Mouse (Mus musculus): Measurements from ENCODE around the gene Erg. TPM values are rescaled to one million over a fixed set of nuclear protein-coding genes. Genes with fewer than 3 reads are reported as not detected.

The Erg gene
- total RNA-seq, 2 experiments from 2014 or later: 31.8 to 32.1 TPM

GRCm38 (mm10) chr16:95490386-95490785 lies 96.0 kb downstream of the Erg start:
- intact Hi-C loops (cut with DNase I): no loop called here
- no peak for DNase-seq

- intact Hi-C loops (cut with DNase I): no loop called here
- DNase-seq: no peak
Observed at GRCm38 (mm10) chr16:95487606-95488351, 98.6 kb downstream of the Erg start.

- intact Hi-C loops (cut with DNase I): no loop called here
- no peak for DNase-seq
Observed at GRCm38 (mm10) chr16:95481176-95481575, 105.2 kb downstream of the Erg start.

GRCm38 (mm10) chr16:95478558-95478957 lies 107.8 kb downstream of the Erg start:
- intact Hi-C loops (cut with DNase I): no loop called here
- no peak for DNase-seq

- intact Hi-C loops (cut with DNase I): no loop called here
- no peak for DNase-seq
Observed at GRCm38 (mm10) chr16:95475041-95475440, 111.4 kb downstream of the Erg start.

- no peak for DNase-seq
- intact Hi-C loops (cut with DNase I): no loop called here
Observed at GRCm38 (mm10) chr16:95473946-95474345, 112.4 kb downstream of the Erg start.

GRCm38 (mm10) chr16:95472771-95473170 lies 113.6 kb downstream of the Erg start:
- intact Hi-C loops (cut with DNase I): no loop called here
- no peak for DNase-seq

GRCm38 (mm10) chr16:95469262-95470139 lies 116.9 kb downstream of the Erg start:
- DNase-seq: no peak
- intact Hi-C loops (cut with DNase I): loop anchor here (5.0 to 10.0 kb wide), 4 partner anchors 235 to 493 kb away; partner anchors contain the start of gene Ets2

- DNase-seq: no peak
- intact Hi-C loops (cut with DNase I): loop anchor here (2.0 to 10.0 kb wide), 5 partner anchors 103 to 494 kb away; partner anchors contain the start of gene Ets2
Observed at GRCm38 (mm10) chr16:95467893-95468292, 118.5 kb downstream of the Erg start.

GRCm38 (mm10) chr16:95466548-95466947 lies 119.8 kb downstream of the Erg start:
- intact Hi-C loops (cut with DNase I): loop anchor here (2.0 to 10.0 kb wide), 5 partner anchors 104 to 496 kb away; partner anchors contain the start of gene Ets2
- no peak for DNase-seq

- intact Hi-C loops (cut with DNase I): loop anchor here (2.0 to 10.0 kb wide), 6 partner anchors 116 to 498 kb away; partner anchors contain the start of gene Ets2
- DNase-seq: no peak
Observed at GRCm38 (mm10) chr16:95464609-95465008, 121.8 kb downstream of the Erg start.

GRCm38 (mm10) chr16:95463796-95464195 lies 122.6 kb downstream of the Erg start:
- no peak for DNase-seq
- intact Hi-C loops (cut with DNase I): loop anchor here (2.0 to 10.0 kb wide), 3 partner anchors 115 to 399 kb away; partner anchors contain the start of gene Ets2

- no peak for DNase-seq
- intact Hi-C loops (cut with DNase I): loop anchor here (5.0 to 10.0 kb wide), 2 partner anchors 243 to 400 kb away; partner anchors contain the start of gene Ets2
Observed at GRCm38 (mm10) chr16:95461941-95462340, 124.5 kb downstream of the Erg start.

GRCm38 (mm10) chr16:95460336-95460735 lies 126.1 kb downstream of the Erg start:
- intact Hi-C loops (cut with DNase I): loop anchor here (5.0 to 10.0 kb wide), 2 partner anchors 244 to 402 kb away; partner anchors contain the start of gene Ets2
- DNase-seq: no peak

- intact Hi-C loops (cut with DNase I): loop anchor here (2.0 kb wide), 1 partner anchor 21 kb away; no protein-coding TSS in a partner anchor
- no peak for DNase-seq
Observed at GRCm38 (mm10) chr16:95459325-95459691, 127.1 kb downstream of the Erg start.

- intact Hi-C loops (cut with DNase I): loop anchor here (2.0 kb wide), 1 partner anchor 20 kb away; no protein-coding TSS in a partner anchor
- DNase-seq: no peak
Observed at GRCm38 (mm10) chr16:95458590-95459324, 127.6 kb downstream of the Erg start.

- no peak for DNase-seq
- intact Hi-C loops (cut with DNase I): no loop called here
Observed at GRCm38 (mm10) chr16:95457006-95457405, 129.4 kb downstream of the Erg start.

GRCm38 (mm10) chr16:95455896-95456295 lies 130.5 kb downstream of the Erg start:
- intact Hi-C loops (cut with DNase I): no loop called here
- no peak for DNase-seq

- no peak for DNase-seq
- intact Hi-C loops (cut with DNase I): no loop called here
Observed at GRCm38 (mm10) chr16:95455461-95455860, 130.9 kb downstream of the Erg start.

- DNase-seq: no peak
- intact Hi-C loops (cut with DNase I): no loop called here
Observed at GRCm38 (mm10) chr16:95452411-95452810, 134.0 kb downstream of the Erg start.

Data from heart, postnatal 36 days (tissue).